Mouse (Mus musculus) thymus, postnatal 36 days (tissue): ENCODE measurements around the gene 1700088E04Rik.

Source experiments
- DNase-seq, 2 experiments: peaks; one replicate each; pipeline ENCODE4 v3.0.0; 2022; ENCODE audit warnings: mixed read lengths in 2 of 2

1700088E04Rik gene

GRCm38 (mm10) chr15:79098220-79098619 lies 42.8 kb downstream of the 1700088E04Rik start:
- no peak for DNase-seq

- no peak for DNase-seq
Measured at GRCm38 (mm10) chr15:79097611-79098025, 43.4 kb downstream of the 1700088E04Rik start.

- no peak for DNase-seq
Measured at GRCm38 (mm10) chr15:79097135-79097534, 43.9 kb downstream of the 1700088E04Rik start.

- DNase-seq, result no peak
Measured at GRCm38 (mm10) chr15:79096556-79096955, 44.5 kb downstream of the 1700088E04Rik start.

- no peak for DNase-seq
Measured at GRCm38 (mm10) chr15:79095483-79095882, 45.6 kb downstream of the 1700088E04Rik start.

GRCm38 (mm10) chr15:79093083-79093839 lies 47.8 kb downstream of the 1700088E04Rik start:
- no peak for DNase-seq

GRCm38 (mm10) chr15:79092284-79092683 lies 48.8 kb downstream of the 1700088E04Rik start:
- DNase-seq, result no peak

- DNase-seq, result no peak
Measured at GRCm38 (mm10) chr15:79079567-79079966, 61.5 kb downstream of the 1700088E04Rik start.
